Mouse (Mus musculus): ENCODE measurements at regions not wholly inside any gene's neighbourhood (a gene's known extent, or its start where the extent isn't known, plus 50 kb on each side); places are given as distances from the start of the nearest gene placed in this dataset.

- TF ChIP-seq GATA1 (IDR thresholded peaks at IDR 0.05; ENCODE audit: borderline replicate concordance, low read length) = no peak
- no peak for TF ChIP-seq FLI1 (IDR thresholded peaks at IDR 0.05; ENCODE audit: low read length)
Measured at GRCm38 (mm10) chr1:121177908-121178311, 154.5 kb downstream of the Insig2 start.
